Mouse (Mus musculus): Measurements from ENCODE around the gene Acsbg1. TPM values are rescaled to one million over a fixed set of nuclear protein-coding genes. Genes with fewer than 3 reads are reported as not detected.

The Acsbg1 gene
- polyA plus RNA-seq, 1 experiment from 2014 or later, result 2.7 TPM

- no peaks in the 10 kb centered on the region for H3K9me3 ChIP-seq
- DNase-seq (ENCODE audit: low spot score), result peak; percentile 91
- peak within 1 kb of the TSS; percentile 70 for H3K4me3 ChIP-seq
- 2% methylated on average over 54 of the region's 54 CpGs for WGBS
- peaks cover 17% of the 10 kb centered on the region for H3K4me1 ChIP-seq
- H3K27ac ChIP-seq (replicated peaks), result peak within 1 kb of the TSS; percentile 63
- peaks cover 29% of the 10 kb centered on the region for H3K27me3 ChIP-seq (replicated peaks; ENCODE audit: low read depth, poor library complexity, severe bottlenecking)
- H3K36me3 ChIP-seq (replicated peaks), result no peaks in the 10 kb centered on the region
Measured at GRCm38 (mm10) chr9:54559771-54560471, 101.7 kb downstream of the Acsbg1 start, which contains the start of gene Cib2. Gene Cib2 (minus strand): TSS chr9:54560218.

DNA sequence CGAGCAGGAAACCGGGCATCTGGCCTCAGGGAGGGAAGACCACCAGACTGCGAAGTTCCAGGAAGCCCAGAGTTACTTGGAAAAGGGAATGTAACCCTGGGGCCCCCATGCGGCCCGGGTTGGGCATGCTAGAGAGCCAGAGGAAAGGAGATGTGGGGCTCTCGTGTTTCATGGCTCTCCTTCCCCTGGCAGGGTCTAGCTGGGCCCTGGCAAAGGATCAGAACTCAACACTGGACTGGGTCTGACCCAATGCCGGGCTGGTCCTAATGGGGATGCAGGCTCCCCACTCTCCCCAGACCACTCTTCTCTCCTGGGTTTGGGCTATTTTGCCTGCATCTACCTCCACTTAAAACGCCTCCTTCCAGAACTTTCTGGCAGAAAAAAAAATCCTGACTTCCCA, 102.9 kb downstream of the Acsbg1 start:
- Histone ChIP-seq H3K27me3 (replicated peaks; ENCODE audit: low read depth, poor library complexity, severe bottlenecking) (peaks cover 29% of the 10 kb centered on the region), H3K27ac (replicated peaks) (no peak overlapping the region), H3K4me3 (no peak overlapping the region), H3K36me3 (replicated peaks) (no peaks in the 10 kb centered on the region), H3K4me1 (peaks cover 17% of the 10 kb centered on the region), H3K9me3 (no peaks in the 10 kb centered on the region)
- DNase-seq (ENCODE audit: low spot score), result no peak
- WGBS, result 72% methylated on average over 8 of the region's 8 CpGs

- no peaks in the 10 kb centered on the region for H3K9me3 ChIP-seq
- H3K4me3 ChIP-seq, result no peak overlapping the region
- H3K4me1 ChIP-seq, result peaks cover 16% of the 10 kb centered on the region
- H3K36me3 ChIP-seq (replicated peaks), result no peaks in the 10 kb centered on the region
- DNase-seq (ENCODE audit: low spot score), result no peak
- peaks cover 26% of the 10 kb centered on the region for H3K27me3 ChIP-seq (replicated peaks; ENCODE audit: low read depth, poor library complexity, severe bottlenecking)
- 63% methylated on average over 2 of the region's 2 CpGs for WGBS
- H3K27ac ChIP-seq (replicated peaks), result no peak overlapping the region
Measured at GRCm38 (mm10) chr9:54555044-54555443, 106.6 kb downstream of the Acsbg1 start.

Small RNAs within 50 kb of the gene (microRNA-seq; reads per million reads assigned to microRNA genes)
- gene Mir5710, result not detected

Other genes starting within 250 kb of the Acsbg1 start
- gene Dmxl2, start 160.2 kb downstream of the Acsbg1 start, polyA plus RNA-seq (2016; fragmentation: Nextera tagmentation; extraction: Ambion mirVana), result 6.1 and 6.4 TPM in 2 replicates
- gene Sh2d7, start 122.9 kb downstream of the Acsbg1 start, polyA plus RNA-seq (2016; fragmentation: Nextera tagmentation; extraction: Ambion mirVana), result not detected in 2 replicates
- 9.9 TPM in 2 replicates for gene Cib2, start 101.7 kb downstream of the Acsbg1 start, polyA plus RNA-seq (2016; fragmentation: Nextera tagmentation; extraction: Ambion mirVana)
- gene Idh3a, start 75.5 kb downstream of the Acsbg1 start, polyA plus RNA-seq (2016; fragmentation: Nextera tagmentation; extraction: Ambion mirVana), result 119 and 122 TPM in 2 replicates
- 3.2 and 3.5 TPM in 2 replicates for gene Dnaja4, start 37.0 kb upstream of the Acsbg1 start, polyA plus RNA-seq (2016; fragmentation: Nextera tagmentation; extraction: Ambion mirVana)
- gene Wdr61, start 72.6 kb upstream of the Acsbg1 start, polyA plus RNA-seq (2016; fragmentation: Nextera tagmentation; extraction: Ambion mirVana), result 182 and 188 TPM in 2 replicates
- 1,341 and 1,562 TPM in 2 replicates for gene Crabp1, start 102.9 kb upstream of the Acsbg1 start, polyA plus RNA-seq (2016; fragmentation: Nextera tagmentation; extraction: Ambion mirVana)
- gene Ireb2, start 201.9 kb upstream of the Acsbg1 start, polyA plus RNA-seq (2016; fragmentation: Nextera tagmentation; extraction: Ambion mirVana), result 46.0 and 48.7 TPM in 2 replicates

Measured in embryonic facial prominence, embryonic 10.5 days (tissue).